12 mouse cellular contexts compared by ENCODE assay signal in the genomic region with DNA sequence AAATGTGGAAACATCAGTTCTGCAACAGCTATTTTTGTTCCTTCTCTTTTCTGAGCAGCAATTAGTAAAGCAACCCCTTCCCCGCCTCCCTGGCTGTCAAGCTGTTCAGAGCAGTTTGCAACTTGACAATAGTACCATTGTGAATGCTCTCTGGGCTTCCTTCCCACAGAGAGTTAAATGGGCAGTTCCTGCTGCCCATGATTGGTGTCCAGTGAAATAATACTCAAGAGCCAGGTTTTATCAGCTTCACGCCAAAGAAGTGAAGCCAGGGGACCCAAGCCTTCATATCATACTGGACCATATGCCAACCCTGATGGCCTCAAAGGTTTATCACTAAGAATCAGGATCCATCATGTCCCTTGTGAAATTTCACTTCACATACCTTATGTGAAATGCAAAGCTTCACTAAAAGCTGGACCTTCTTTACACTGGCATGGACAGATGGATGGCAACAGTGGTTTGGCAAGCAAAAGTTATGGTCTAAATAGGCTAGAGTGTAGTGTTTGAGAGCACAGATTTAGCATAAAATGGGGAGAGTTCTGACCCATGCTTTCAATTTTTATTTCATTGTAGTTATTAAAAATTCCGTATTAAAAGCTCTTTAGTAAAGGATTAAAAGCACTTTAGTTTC. TPM values are rescaled to one million over a fixed set of nuclear protein-coding genes. Genes with fewer than 3 reads are reported as not detected.
DNase-seq lines count a peak whose midpoint lies in the region; ATAC-seq and TF ChIP-seq lines count a peak whose summit lies in the region.
"Had no signal": no experiment of that assay in that cellular context is flagged by ENCODE, and none has a peak within 500 bp of the region (broad histone marks: within the 10 kb centered on the region; RNA-seq: fewer than 3 reads in every experiment).

No protein-coding gene starts in this region.

- 32% methylated on average over 3 of the region's 3 CpGs for WGBS in midbrain, embryonic 13.5 days
- 44% methylated on average over 3 of the region's 3 CpGs for WGBS in midbrain, embryonic 10.5 days
- WGBS in forebrain, embryonic 13.5 days, result 13% methylated on average over 3 of the region's 3 CpGs

- no peak overlapping the region for H3K4me3 ChIP-seq in midbrain, embryonic 13.5 days (replicated peaks)
- no peak overlapping the region for H3K4me3 ChIP-seq in midbrain, embryonic 10.5 days
- H3K4me3 ChIP-seq in forebrain, embryonic 13.5 days, result no peak overlapping the region
- H3K4me3 ChIP-seq in gastrocnemius, adult 2 months, result no peak overlapping the region

- H3K9me3 ChIP-seq in midbrain, embryonic 13.5 days, result no peaks in the 10 kb centered on the region
- no peaks in the 10 kb centered on the region for H3K9me3 ChIP-seq in midbrain, embryonic 10.5 days (replicated peaks)
- H3K9me3 ChIP-seq in forebrain, embryonic 13.5 days (replicated peaks), result no peaks in the 10 kb centered on the region

- H3K27me3 ChIP-seq in midbrain, embryonic 13.5 days, result no peaks in the 10 kb centered on the region
- H3K27me3 ChIP-seq in midbrain, embryonic 10.5 days (ENCODE audit: low read depth, poor library complexity, severe bottlenecking), result no peaks in the 10 kb centered on the region
- H3K27me3 ChIP-seq in forebrain, embryonic 13.5 days, result no peaks in the 10 kb centered on the region

- no peaks in the 10 kb centered on the region for H3K36me3 ChIP-seq in midbrain, embryonic 13.5 days
- no peaks in the 10 kb centered on the region for H3K36me3 ChIP-seq in midbrain, embryonic 10.5 days
- no peaks in the 10 kb centered on the region for H3K36me3 ChIP-seq in forebrain, embryonic 13.5 days (ENCODE audit: poor library complexity, severe bottlenecking)

- no peak for TF ChIP-seq CTCF in gastrocnemius, adult 2 months (IDR thresholded peaks at IDR 0.05)

- DNase-seq in midbrain, embryonic 10.5 days (ENCODE audit: low spot score), result no peak
- peak; percentile 11 to 29 for DNase-seq in layer of hippocampus, postnatal 36 days
- DNase-seq in telencephalon, adult 2 months (ENCODE audit: low read depth, low spot score), result peak; percentile 26
- no peak for DNase-seq in heart, postnatal 14 days
- no peak for DNase-seq in gastrocnemius, adult 18-20 months (ENCODE audit: low spot score)
- DNase-seq in gastrocnemius, adult 2 months, result no peak
- DNase-seq: gastrocnemius, postnatal 14 days; lung, postnatal 36 days had no signal

- no peak overlapping the region for H3K4me2 ChIP-seq in midbrain, embryonic 13.5 days (replicated peaks)
- no peak overlapping the region for H3K4me2 ChIP-seq in forebrain, embryonic 13.5 days

- peak; percentile 73 for ATAC-seq in midbrain, embryonic 13.5 days
- ATAC-seq in forebrain, embryonic 13.5 days, result peak; percentile 85

- no peak overlapping the region for H3K9ac ChIP-seq in midbrain, embryonic 13.5 days (replicated peaks)
- no peak overlapping the region for H3K9ac ChIP-seq in forebrain, embryonic 13.5 days

- H3K4me1 ChIP-seq in midbrain, embryonic 13.5 days (replicated peaks), result peaks cover 14% of the 10 kb centered on the region
- peaks cover 15% of the 10 kb centered on the region for H3K4me1 ChIP-seq in midbrain, embryonic 10.5 days
- peaks cover 20% of the 10 kb centered on the region for H3K4me1 ChIP-seq in forebrain, embryonic 13.5 days

- H3K27ac ChIP-seq in midbrain, embryonic 13.5 days, result no peak overlapping the region
- no peak overlapping the region for H3K27ac ChIP-seq in midbrain, embryonic 10.5 days (replicated peaks)
- H3K27ac ChIP-seq in forebrain, embryonic 13.5 days, result 0 out of 2 replicates have a peak overlapping the region, but pooled peaks have one; percentile 23
- no peak overlapping the region for H3K27ac ChIP-seq in gastrocnemius, adult 2 months

- intact Hi-C loops in heart, postnatal 14 days (cut with DNase I), result no loop called here
- intact Hi-C loops in gastrocnemius, adult 2 months (cut with DNase I), result no loop called here

RNA-seq across cellular contexts. Expression of gene Insm2, which starts 23.5 kb away (rescaled TPM):
- polyA plus RNA-seq in midbrain, embryonic 13.5 days (2015; fragmentation: Nextera tagmentation; extraction: Ambion mirVana), result 0.64 and 1.2 TPM in 2 replicates
- polyA plus RNA-seq in midbrain, embryonic 10.5 days (2016; fragmentation: Nextera tagmentation; extraction: Ambion mirVana), result 0.40 and 0.46 TPM in 2 replicates
- polyA plus RNA-seq in forebrain, embryonic 13.5 days (2015; fragmentation: Nextera tagmentation; extraction: Ambion mirVana), result 1.1 and 2.4 TPM in 2 replicates
- under 1 TPM in 1 of 2 experiments, not detected in 1; 0.13 TPM for total RNA-seq in layer of hippocampus, postnatal 36 days (2021)
- total RNA-seq in heart, postnatal 14 days (2021), result not detected
- total RNA-seq in gastrocnemius, adult 18-20 months (2021), result not detected
- not detected for total RNA-seq in gastrocnemius, adult 2 months (2021)
- total RNA-seq: gastrocnemius, postnatal 14 days; hematopoietic stem cell, adult 5-6 weeks had no signal
- polyA plus RNA-seq: testis, adult 2 months had no signal

RNA-seq across cellular contexts. Expression of gene Aldoart2, which starts 57.7 kb away (rescaled TPM):
- not detected in 2 replicates for polyA plus RNA-seq in midbrain, embryonic 13.5 days (2015; fragmentation: Nextera tagmentation; extraction: Ambion mirVana)
- not detected in 2 replicates for polyA plus RNA-seq in midbrain, embryonic 10.5 days (2016; fragmentation: Nextera tagmentation; extraction: Ambion mirVana)
- not detected in 2 replicates for polyA plus RNA-seq in forebrain, embryonic 13.5 days (2015; fragmentation: Nextera tagmentation; extraction: Ambion mirVana)
- under 1 TPM in 1 of 2 experiments, not detected in 1; 0.35 TPM for total RNA-seq in layer of hippocampus, postnatal 36 days (2021)
- not detected for total RNA-seq in heart, postnatal 14 days (2021)
- under 1 TPM; 0.21 to 0.50 TPM for total RNA-seq in gastrocnemius, adult 18-20 months (2021)
- under 1 TPM; 0.28 to 0.38 TPM for total RNA-seq in gastrocnemius, adult 2 months (2021)
- total RNA-seq: hematopoietic stem cell, adult 5-6 weeks had no signal

Comparison
In these comparisons a context has a peak if more than half of its experiments do, and no peak if none do; other contexts are left out.
1. DNase-seq: peak in layer of hippocampus, postnatal 36 days (2 of 2) and telencephalon, adult 2 months (single experiment); none in midbrain, embryonic 10.5 days (single experiment), heart, postnatal 14 days (0 of 2), gastrocnemius, adult 18-20 months (single experiment) and gastrocnemius, adult 2 months (single experiment).